Mouse (Mus musculus) kidney, postnatal 10 days (tissue): ENCODE measurements around the gene Ei24.

Experiments
- DNase-seq: peaks from one replicate; pipeline ENCODE4 v3.0.0; 2021; ENCODE audit warnings: mixed read lengths

The Ei24 gene

DNA sequence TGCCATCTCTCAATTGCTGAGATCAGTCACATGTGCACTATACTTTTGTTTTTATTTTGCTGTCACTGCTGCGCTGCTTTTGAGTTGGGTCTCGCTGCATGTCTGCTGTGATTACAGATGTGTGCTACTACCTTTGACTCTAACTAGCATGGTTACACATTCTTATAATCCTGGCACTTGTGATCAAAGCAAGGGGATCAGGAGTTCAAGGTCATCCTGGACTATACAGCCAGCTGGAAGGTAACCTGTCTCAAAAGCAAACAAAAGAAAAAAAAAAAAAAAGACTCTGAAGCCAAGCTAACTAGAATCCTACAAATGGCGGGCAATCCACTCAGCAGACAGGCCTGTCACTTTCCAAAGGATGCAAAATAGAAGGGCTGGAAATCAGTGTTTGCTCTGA lies 5.0 kb downstream of the Ei24 start:
- no peak for DNase-seq

DNA sequence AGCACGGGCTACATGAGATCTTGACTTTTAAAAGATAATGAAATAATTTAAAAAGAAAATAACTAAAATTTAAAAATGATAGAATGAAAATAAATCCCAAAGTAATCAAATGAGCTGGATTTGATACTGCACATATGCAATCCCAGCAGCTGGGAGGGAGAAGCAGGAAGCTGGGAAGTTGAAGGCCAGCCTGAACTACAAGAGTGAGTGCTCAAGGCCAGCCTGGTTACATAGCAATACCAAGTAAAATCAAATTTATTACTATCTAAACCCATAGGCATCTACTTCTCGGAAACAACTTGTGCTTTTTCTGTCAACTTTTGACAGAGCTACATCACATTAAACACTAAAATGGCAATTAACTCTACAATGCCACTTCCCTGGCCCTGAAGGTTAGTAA lies 13.3 kb downstream of the Ei24 start:
- DNase-seq: no peak

DNA sequence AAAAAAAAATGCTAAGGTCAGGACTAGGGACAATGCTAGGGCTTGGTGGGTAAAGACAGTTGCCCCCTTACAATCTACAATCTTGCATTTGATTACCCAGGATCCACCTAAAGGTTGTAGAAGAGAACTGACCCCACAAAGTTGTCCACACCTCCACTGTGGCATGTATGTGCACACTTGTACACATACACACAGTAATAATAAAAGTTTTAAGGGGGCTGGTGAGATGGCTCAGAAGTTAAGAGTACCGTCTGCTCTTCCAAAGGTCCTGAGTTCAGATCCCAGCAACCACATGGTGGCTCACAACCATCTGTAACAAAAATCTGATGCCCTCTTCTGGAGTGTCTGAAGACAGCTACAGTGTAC lies 28.2 kb downstream of the Ei24 start:
- DNase-seq: no peak

DNA sequence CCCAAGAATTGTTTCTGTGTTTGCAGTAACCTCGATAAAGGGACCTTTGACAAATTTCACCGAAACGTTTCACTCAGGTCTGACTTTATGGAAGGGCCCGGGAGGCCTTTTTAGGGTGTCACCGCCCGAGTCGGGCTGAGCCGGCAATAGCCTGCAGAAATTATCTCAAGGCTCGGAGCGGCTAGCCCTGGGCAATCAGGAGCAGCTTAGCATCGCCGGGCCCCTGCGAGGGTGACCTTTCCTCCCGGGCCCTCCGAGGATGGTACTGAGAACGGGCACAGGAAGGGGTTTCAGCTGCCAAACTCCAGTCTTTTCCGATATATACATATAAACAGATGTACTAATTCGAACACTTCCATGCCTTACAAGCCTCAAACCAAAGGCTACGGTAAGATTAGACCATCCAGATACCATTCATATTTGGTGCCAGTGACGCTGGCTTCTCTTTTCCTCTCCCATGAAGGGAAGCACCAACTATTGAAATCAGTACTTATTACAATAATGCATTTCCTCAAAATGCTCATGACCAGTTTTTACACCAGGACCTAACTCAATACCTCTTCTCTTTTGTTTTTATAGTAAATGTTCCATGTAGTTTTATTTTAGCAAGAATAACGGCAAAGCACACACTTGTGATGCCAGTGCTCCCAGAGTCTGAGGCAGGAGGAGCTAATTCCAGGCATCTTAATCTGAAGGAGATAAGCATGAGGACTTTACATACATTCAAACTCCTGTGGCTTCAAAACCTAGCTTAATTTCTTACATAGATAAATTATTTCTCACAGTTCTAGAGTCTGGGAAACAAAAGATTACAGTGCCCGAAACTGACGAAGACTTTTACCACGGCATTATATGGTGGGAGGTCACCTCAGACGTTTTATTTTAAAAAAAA lies 28.8 kb downstream of the Ei24 start:
- peak; percentile 62 for DNase-seq

DNA sequence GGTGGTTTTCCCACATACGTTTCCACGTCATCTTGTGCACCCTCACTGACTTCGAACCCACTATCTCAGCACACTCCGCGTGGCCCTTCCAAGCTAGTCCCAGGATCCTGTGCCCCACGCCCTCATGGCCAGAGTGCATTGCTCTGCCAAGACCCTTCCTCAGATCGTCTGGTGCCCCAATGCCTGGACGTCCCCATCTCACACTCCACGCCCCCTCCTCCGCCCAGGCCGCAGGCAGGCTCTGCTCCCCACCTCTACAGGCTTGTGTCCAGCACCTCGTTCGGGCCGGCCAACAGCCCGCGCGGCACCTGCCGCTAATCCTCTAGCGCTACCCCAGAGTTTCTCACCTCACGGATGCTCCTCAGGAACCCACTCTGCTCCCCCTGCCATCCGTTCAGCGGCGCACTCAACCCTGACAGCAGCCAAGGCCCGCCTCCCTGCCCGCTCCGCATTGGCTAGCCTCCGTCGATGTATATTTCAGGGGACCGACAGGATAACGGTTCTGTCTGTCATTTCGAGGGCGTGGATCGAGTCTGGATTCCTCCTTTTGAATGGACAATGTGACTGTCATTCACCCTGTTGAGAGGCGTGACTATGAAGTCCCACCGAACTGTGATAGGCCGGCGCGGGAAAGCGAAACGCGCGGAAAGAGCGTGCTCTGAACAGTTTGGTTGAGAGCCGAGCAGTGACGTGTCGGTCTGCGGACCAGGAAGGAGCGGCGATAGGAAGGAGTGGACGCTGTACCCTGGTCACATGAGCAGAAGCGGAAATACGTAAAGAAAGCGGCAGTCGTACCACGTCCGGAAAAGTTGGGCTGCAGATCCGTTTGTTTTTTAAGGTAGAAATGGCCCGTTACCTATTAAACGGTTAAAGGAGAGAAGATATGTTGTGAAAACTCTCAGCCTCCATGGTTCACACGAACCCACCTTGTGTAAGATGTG lies 29.7 kb downstream of the Ei24 start, which contains the start of gene Stt3a:
Gene Stt3a, minus strand, starts transcription at position 477 of the 941 bp plus-strand sequence.
- peak; percentile 100 for DNase-seq

GRCm38 (mm10) chr9:36764378-36764777 lies 32.8 kb downstream of the Ei24 start:
- no peak for DNase-seq
